Mouse (Mus musculus): ENCODE results near the gene Ctnna2. TPM values are rescaled to one million over a fixed set of nuclear protein-coding genes. Genes with fewer than 3 reads are reported as not detected.

The Ctnna2 gene
- polyA plus RNA-seq, 1 experiment from 2014 or later: not detected

- 75% methylated on average over 3 of the region's 3 CpGs for WGBS (ENCODE audit: insufficient replicate concordance)
- H3K9me3 ChIP-seq (ENCODE audit: low read length): no peaks in the 10 kb centered on the region
- H3K4me2 ChIP-seq (ENCODE audit: low read depth, low read length): no peak overlapping the region
- no peak overlapping the region for H3K9ac ChIP-seq (replicated peaks)
- H3K36me3 ChIP-seq (replicated peaks; ENCODE audit: insufficient read depth, low read length): no peaks in the 10 kb centered on the region
- DNase-seq (no peak), ATAC-seq (no peak)
- no peaks in the 10 kb centered on the region for H3K27me3 ChIP-seq (ENCODE audit: insufficient read depth, low read length)
- TF ChIP-seq EP300 (IDR thresholded peaks at IDR 0.05; ENCODE audit: low read depth) (no peak), CTCF (IDR thresholded peaks at IDR 0.05; ENCODE audit: low read depth) (no peak)
- H3K4me3 ChIP-seq (ENCODE audit: low read depth, low read length): no peak overlapping the region
- no peaks in the 10 kb centered on the region for H3K4me1 ChIP-seq (ENCODE audit: insufficient read depth)
- no peak overlapping the region for H3K27ac ChIP-seq (ENCODE audit: low read depth)
These were observed 909.9 kb downstream of the Ctnna2 start for GRCm38 (mm10) chr6:77069595-77069994.

DNA sequence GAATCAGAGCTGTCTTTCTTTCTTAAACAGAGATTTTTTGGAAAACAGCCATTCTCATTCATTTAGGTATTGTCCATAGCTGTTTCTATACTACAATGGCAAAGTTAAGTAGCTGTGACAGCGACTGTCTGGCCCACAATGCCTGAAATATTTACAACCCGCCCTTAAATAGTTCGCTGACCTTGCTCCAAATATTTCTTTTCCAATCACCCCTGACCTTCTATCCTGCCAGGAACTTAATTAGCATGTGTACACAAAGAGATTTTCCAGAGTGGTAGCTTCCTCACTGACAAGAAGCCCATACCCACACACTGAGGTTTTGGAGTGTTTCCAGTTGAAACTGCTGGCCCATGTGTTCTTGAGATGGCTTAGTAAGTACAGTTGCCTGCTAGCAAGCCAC is 928.8 kb downstream of the Ctnna2 start:
- Histone ChIP-seq H3K4me2 (ENCODE audit: low read depth, low read length) (no peak overlapping the region), H3K27me3 (ENCODE audit: insufficient read depth, low read length) (no peaks in the 10 kb centered on the region), H3K27ac (ENCODE audit: low read depth) (no peak overlapping the region), H3K4me3 (ENCODE audit: low read depth, low read length) (no peak overlapping the region), H3K4me1 (ENCODE audit: insufficient read depth) (no peaks in the 10 kb centered on the region), H3K9me3 (ENCODE audit: low read length) (no peaks in the 10 kb centered on the region), H3K9ac (replicated peaks) (no peak overlapping the region), H3K36me3 (replicated peaks; ENCODE audit: insufficient read depth, low read length) (no peaks in the 10 kb centered on the region)
- TF ChIP-seq CTCF (IDR thresholded peaks at IDR 0.05; ENCODE audit: low read depth) (no peak), EP300 (IDR thresholded peaks at IDR 0.05; ENCODE audit: low read depth) (no peak)
- DNase-seq (no peak), ATAC-seq (no peak)
- WGBS (ENCODE audit: insufficient replicate concordance): 53% methylated on average over 3 of the region's 3 CpGs

GRCm38 (mm10) chr6:77050193-77050592 is 929.3 kb downstream of the Ctnna2 start:
- no peaks in the 10 kb centered on the region for H3K9me3 ChIP-seq (ENCODE audit: low read length)
- TF ChIP-seq CTCF (IDR thresholded peaks at IDR 0.05; ENCODE audit: low read depth) (no peak), EP300 (IDR thresholded peaks at IDR 0.05; ENCODE audit: low read depth) (no peak)
- no peaks in the 10 kb centered on the region for H3K27me3 ChIP-seq (ENCODE audit: insufficient read depth, low read length)
- H3K4me3 ChIP-seq (ENCODE audit: low read depth, low read length): no peak overlapping the region
- 72% methylated on average over 2 of the region's 2 CpGs for WGBS (ENCODE audit: insufficient replicate concordance)
- no peaks in the 10 kb centered on the region for H3K36me3 ChIP-seq (replicated peaks; ENCODE audit: insufficient read depth, low read length)
- ATAC-seq (no peak), DNase-seq (no peak)
- no peaks in the 10 kb centered on the region for H3K4me1 ChIP-seq (ENCODE audit: insufficient read depth)
- H3K27ac ChIP-seq (ENCODE audit: low read depth): no peak overlapping the region
- no peak overlapping the region for H3K9ac ChIP-seq (replicated peaks)
- H3K4me2 ChIP-seq (ENCODE audit: low read depth, low read length): no peak overlapping the region

DNA sequence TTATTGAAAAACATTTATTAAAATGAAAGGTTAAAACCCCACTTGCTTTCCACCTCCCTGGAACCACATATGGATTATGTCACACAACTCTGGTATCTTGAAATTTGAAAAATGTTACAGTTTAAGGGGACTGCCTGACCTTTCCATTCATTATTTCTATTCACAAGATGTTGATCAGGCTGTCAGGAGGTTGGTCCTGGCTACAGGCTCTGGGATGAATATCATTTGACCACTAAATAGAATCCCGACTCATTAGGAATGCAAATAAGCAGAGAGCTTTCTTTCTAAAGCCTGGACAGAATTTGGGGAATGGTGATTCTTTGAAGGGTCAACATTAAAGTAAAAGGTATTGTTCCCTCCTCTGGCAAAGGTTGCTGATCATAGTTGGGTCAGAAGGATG is 931.9 kb downstream of the Ctnna2 start:
- Histone ChIP-seq H3K9me3 (ENCODE audit: low read length) (no peaks in the 10 kb centered on the region), H3K9ac (replicated peaks) (no peak overlapping the region), H3K4me1 (ENCODE audit: insufficient read depth) (no peaks in the 10 kb centered on the region), H3K27ac (ENCODE audit: low read depth) (no peak overlapping the region), H3K27me3 (ENCODE audit: insufficient read depth, low read length) (no peaks in the 10 kb centered on the region), H3K36me3 (replicated peaks; ENCODE audit: insufficient read depth, low read length) (no peaks in the 10 kb centered on the region), H3K4me2 (ENCODE audit: low read depth, low read length) (no peak overlapping the region), H3K4me3 (ENCODE audit: low read depth, low read length) (no peak overlapping the region)
- 64% methylated on average over 1 of the region's 1 CpGs for WGBS (ENCODE audit: insufficient replicate concordance)
- TF ChIP-seq CTCF (IDR thresholded peaks at IDR 0.05; ENCODE audit: low read depth) (no peak), EP300 (IDR thresholded peaks at IDR 0.05; ENCODE audit: low read depth) (no peak)
- ATAC-seq (no peak), DNase-seq (no peak)

- Histone ChIP-seq H3K4me3 (ENCODE audit: low read depth, low read length) (no peak overlapping the region), H3K9me3 (ENCODE audit: low read length) (no peaks in the 10 kb centered on the region), H3K27ac (ENCODE audit: low read depth) (no peak overlapping the region), H3K27me3 (ENCODE audit: insufficient read depth, low read length) (no peaks in the 10 kb centered on the region), H3K9ac (replicated peaks) (no peak overlapping the region), H3K4me1 (ENCODE audit: insufficient read depth) (no peaks in the 10 kb centered on the region), H3K36me3 (replicated peaks; ENCODE audit: insufficient read depth, low read length) (no peaks in the 10 kb centered on the region), H3K4me2 (ENCODE audit: low read depth, low read length) (no peak overlapping the region)
- ATAC-seq (no peak), DNase-seq (no peak)
- TF ChIP-seq EP300 (IDR thresholded peaks at IDR 0.05; ENCODE audit: low read depth) (no peak), CTCF (IDR thresholded peaks at IDR 0.05; ENCODE audit: low read depth) (no peak)
These were observed 954.4 kb downstream of the Ctnna2 start for GRCm38 (mm10) chr6:77025066-77025465.

DNA sequence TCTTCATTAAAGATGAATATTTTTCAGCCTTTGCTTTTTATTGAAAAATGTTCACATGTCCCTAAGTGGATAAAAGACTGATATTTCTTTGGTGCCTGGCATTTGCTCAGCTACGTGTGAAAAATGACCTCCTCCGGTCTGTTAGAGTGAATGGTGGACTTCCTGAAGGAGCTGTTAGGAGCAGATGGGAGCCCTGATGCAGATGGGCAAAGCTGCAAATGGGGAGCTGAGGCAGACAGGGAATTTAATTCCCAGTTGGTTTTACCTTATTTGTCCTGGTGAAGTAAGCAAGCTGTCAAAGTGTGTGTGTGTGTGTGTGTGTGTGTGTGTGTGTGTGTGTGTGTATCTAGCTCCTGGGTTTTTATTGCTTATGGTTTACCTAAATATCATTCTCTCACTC is 966.3 kb downstream of the Ctnna2 start:
- Histone ChIP-seq H3K36me3 (replicated peaks; ENCODE audit: insufficient read depth, low read length) (no peaks in the 10 kb centered on the region), H3K4me2 (ENCODE audit: low read depth, low read length) (no peak overlapping the region), H3K9ac (replicated peaks) (no peak overlapping the region), H3K9me3 (ENCODE audit: low read length) (no peaks in the 10 kb centered on the region), H3K27me3 (ENCODE audit: insufficient read depth, low read length) (no peaks in the 10 kb centered on the region), H3K27ac (ENCODE audit: low read depth) (no peak overlapping the region), H3K4me1 (ENCODE audit: insufficient read depth) (no peaks in the 10 kb centered on the region), H3K4me3 (ENCODE audit: low read depth, low read length) (no peak overlapping the region)
- DNase-seq: no peak
- ATAC-seq: no peak
- WGBS (ENCODE audit: insufficient replicate concordance): 73% methylated on average over 2 of the region's 2 CpGs
- TF ChIP-seq EP300 (IDR thresholded peaks at IDR 0.05; ENCODE audit: low read depth) (no peak), CTCF (IDR thresholded peaks at IDR 0.05; ENCODE audit: low read depth) (no peak)

- no peak overlapping the region for H3K4me2 ChIP-seq (ENCODE audit: low read depth, low read length)
- no peaks in the 10 kb centered on the region for H3K9me3 ChIP-seq (ENCODE audit: low read length)
- DNase-seq: no peak
- ATAC-seq: no peak
- 79% methylated on average over 1 of the region's 1 CpGs for WGBS (ENCODE audit: insufficient replicate concordance)
- TF ChIP-seq CTCF (IDR thresholded peaks at IDR 0.05; ENCODE audit: low read depth) (no peak), EP300 (IDR thresholded peaks at IDR 0.05; ENCODE audit: low read depth) (no peak)
- no peak overlapping the region for H3K9ac ChIP-seq (replicated peaks)
- H3K4me1 ChIP-seq (ENCODE audit: insufficient read depth): no peaks in the 10 kb centered on the region
- no peaks in the 10 kb centered on the region for H3K27me3 ChIP-seq (ENCODE audit: insufficient read depth, low read length)
- no peaks in the 10 kb centered on the region for H3K36me3 ChIP-seq (replicated peaks; ENCODE audit: insufficient read depth, low read length)
- no peak overlapping the region for H3K4me3 ChIP-seq (ENCODE audit: low read depth, low read length)
- no peak overlapping the region for H3K27ac ChIP-seq (ENCODE audit: low read depth)
These were observed 968.5 kb downstream of the Ctnna2 start for GRCm38 (mm10) chr6:77011001-77011400.

All from liver, postnatal 0 days (tissue).